Mouse (Mus musculus) testis, adult 2 months (tissue): ENCODE data around the gene Kcnk16. TPM values are rescaled to one million over a fixed set of nuclear protein-coding genes. Genes with fewer than 3 reads are reported as not detected.

Source experiments
- H3K27ac ChIP-seq: fragments of 200-500 bp; 2 replicates; pipeline ENCODE4 v1.5.1; 2012; ENCODE audit warnings: low read depth, low read length; ENCODE audit not compliant: control insufficient read depth, insufficient read depth
- H3K27me3 ChIP-seq: fragments of 200-500 bp; 2 replicates; pipeline ENCODE4 v1.6.1; 2012; ENCODE audit warnings: mild to moderate bottlenecking, low read length, moderate library complexity; ENCODE audit not compliant: control insufficient read depth, insufficient read depth
- H3K36me3 ChIP-seq: fragments of 200-500 bp; 2 replicates; pipeline ENCODE4 v1.6.1; 2012; ENCODE audit warnings: mild to moderate bottlenecking, low read length; ENCODE audit not compliant: control insufficient read depth, insufficient read depth
- H3K4me1 ChIP-seq: fragments of 200-500 bp; 2 replicates; pipeline ENCODE4 v1.6.1; 2012; ENCODE audit warnings: low read length; ENCODE audit not compliant: control insufficient read depth, insufficient read depth
- H3K4me3 ChIP-seq: fragments of 200-500 bp; 2 replicates; pipeline ENCODE4 v1.5.1; 2012; ENCODE audit warnings: low read depth, mild to moderate bottlenecking, low read length, moderate library complexity, mixed read lengths; ENCODE audit not compliant: control insufficient read depth
- CTCF ChIP-seq: fragments of 200-500 bp; IDR thresholded peaks from 2 replicates; pipeline ENCODE4 v1.5.1; 2012; ENCODE audit warnings: low read depth, mild to moderate bottlenecking, inconsistent platforms, low read length, moderate library complexity; ENCODE audit not compliant: control insufficient read depth, insufficient read depth, insufficient replicate concordance
- POLR2A ChIP-seq: fragments of 200-500 bp; IDR thresholded peaks from 2 replicates; pipeline ENCODE4 v1.6.1; 2012; ENCODE audit warnings: low read depth, mild to moderate bottlenecking, inconsistent platforms, low read length, moderate library complexity; ENCODE audit not compliant: control insufficient read depth
- polyA plus RNA-seq: library from polyadenylated mRNA; depleted of rRNA; stranded (reverse); fragments of >200 nt; gene quantifications from 2 replicates; pipeline ENCODE4 v1.2.3, GENCODE M21; 2012

The Kcnk16 gene
- polyA plus RNA-seq, 1 experiment, result not detected

DNA sequence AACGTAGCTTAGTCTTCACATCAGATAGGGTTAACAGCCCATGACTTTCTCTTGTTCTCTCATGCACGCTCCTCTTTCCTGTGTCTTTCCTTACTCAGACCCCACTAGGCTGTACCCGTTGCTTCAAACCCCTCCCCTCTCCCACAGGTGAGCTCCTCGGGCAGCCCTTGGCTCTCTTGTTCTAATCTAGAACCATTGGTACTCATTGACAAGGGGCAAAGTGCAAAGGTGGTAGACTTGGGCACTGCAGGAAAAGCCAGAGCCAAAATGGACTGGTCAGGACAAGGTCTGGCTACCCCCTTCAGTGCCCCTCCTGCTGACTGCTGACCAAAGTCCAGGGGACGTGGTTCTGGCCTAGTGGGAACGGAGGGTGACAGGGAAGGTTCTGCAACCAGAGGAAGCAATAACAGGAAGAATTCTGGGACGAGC is 38.9 kb downstream of the Kcnk16 start:
- Histone ChIP-seq H3K27ac (no peak overlapping the region), H3K4me1 (no peaks in the 10 kb centered on the region; the same call in 1 of the 2 replicates), H3K36me3 (no peaks in the 10 kb centered on the region), H3K4me3 (no peak overlapping the region), H3K27me3 (no peaks in the 10 kb centered on the region)
- TF ChIP-seq POLR2A (no peak), CTCF (no peak)

- Histone ChIP-seq H3K27me3 (no peaks in the 10 kb centered on the region), H3K4me3 (no peak overlapping the region), H3K27ac (no peak overlapping the region), H3K4me1 (no peaks in the 10 kb centered on the region; the same call in 1 of the 2 replicates), H3K36me3 (no peaks in the 10 kb centered on the region)
- no peak for TF ChIP-seq POLR2A
- no peak for TF ChIP-seq CTCF
Measured at GRCm38 (mm10) chr14:20229437-20229836, 39.6 kb downstream of the Kcnk16 start.

GRCm38 (mm10) chr14:20228336-20228735 is 40.7 kb downstream of the Kcnk16 start:
- TF ChIP-seq CTCF (no peak), POLR2A (no peak)
- H3K36me3 ChIP-seq, result no peaks in the 10 kb centered on the region
- H3K27me3 ChIP-seq, result no peaks in the 10 kb centered on the region
- no peaks in the 10 kb centered on the region; the same call in 1 of the 2 replicates for H3K4me1 ChIP-seq
- H3K4me3 ChIP-seq, result no peak overlapping the region
- H3K27ac ChIP-seq, result no peak overlapping the region

DNA sequence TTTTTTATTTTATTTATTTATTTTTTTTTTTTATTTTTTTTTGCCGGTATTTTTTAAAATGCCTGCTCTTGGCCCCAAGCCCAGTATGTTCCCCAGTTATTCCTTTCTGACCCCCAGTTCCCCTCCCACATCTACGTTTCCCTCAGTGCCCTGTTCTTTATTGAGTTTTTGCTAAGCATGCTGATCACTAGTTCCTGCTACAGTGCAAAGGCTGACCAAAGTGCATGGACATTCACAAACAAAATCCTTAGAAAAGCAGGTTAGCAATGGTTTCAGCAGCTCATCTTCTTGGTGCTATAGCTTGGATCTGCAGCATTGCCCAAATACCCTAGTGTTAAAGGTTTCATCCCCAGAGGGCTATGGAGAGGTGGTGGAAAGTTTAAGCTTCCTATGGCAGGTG is 42.0 kb downstream of the Kcnk16 start:
- Histone ChIP-seq H3K27me3 (no peaks in the 10 kb centered on the region), H3K4me1 (no peaks in the 10 kb centered on the region; the same call in 1 of the 2 replicates), H3K36me3 (no peaks in the 10 kb centered on the region), H3K4me3 (no peak overlapping the region), H3K27ac (no peak overlapping the region)
- TF ChIP-seq CTCF, result no peak
- no peak for TF ChIP-seq POLR2A

- H3K36me3 ChIP-seq, result no peaks in the 10 kb centered on the region
- no peak overlapping the region for H3K4me3 ChIP-seq
- no peaks in the 10 kb centered on the region; the same call in 1 of the 2 replicates for H3K4me1 ChIP-seq
- no peak overlapping the region for H3K27ac ChIP-seq
- no peaks in the 10 kb centered on the region for H3K27me3 ChIP-seq
- TF ChIP-seq CTCF (no peak), POLR2A (no peak)
Measured at GRCm38 (mm10) chr14:20226488-20226887, 42.5 kb downstream of the Kcnk16 start.

DNA sequence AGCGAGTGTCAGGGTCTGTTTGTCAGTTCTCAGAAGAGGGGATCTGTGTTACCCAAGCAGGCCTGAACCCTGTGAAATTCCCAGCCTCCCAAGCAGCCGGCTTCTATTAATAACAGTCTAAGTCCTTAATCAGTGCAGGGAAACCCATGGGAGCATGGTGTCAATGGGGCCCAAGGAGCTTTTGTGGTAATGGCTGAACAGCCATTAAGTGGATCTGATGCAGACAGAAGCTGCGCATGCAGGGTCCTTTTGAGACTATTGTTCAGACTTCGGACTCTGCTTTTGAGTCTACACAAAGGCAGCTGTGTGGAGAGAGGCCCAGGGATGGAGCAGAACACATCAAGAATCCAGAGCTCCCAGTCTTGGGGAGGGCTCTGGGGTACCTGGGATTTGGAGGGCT is 43.5 kb downstream of the Kcnk16 start:
- H3K27ac ChIP-seq, result no peak overlapping the region
- no peak overlapping the region for H3K4me3 ChIP-seq

GRCm38 (mm10) chr14:20224576-20225218 is 44.3 kb downstream of the Kcnk16 start:
- Histone ChIP-seq H3K27me3 (no peaks in the 10 kb centered on the region), H3K27ac (no peak overlapping the region), H3K36me3 (no peaks in the 10 kb centered on the region), H3K4me1 (no peaks in the 10 kb centered on the region; the same call in 1 of the 2 replicates), H3K4me3 (no peak overlapping the region)
- TF ChIP-seq CTCF (no peak), POLR2A (no peak)

More for the DNA sequence above, 43.5 kb downstream of the Kcnk16 start:
- Histone ChIP-seq H3K4me1 (no peaks in the 10 kb centered on the region; the same call in 1 of the 2 replicates), H3K36me3 (no peaks in the 10 kb centered on the region), H3K27me3 (no peaks in the 10 kb centered on the region)
- TF ChIP-seq CTCF, result no peak
- TF ChIP-seq POLR2A, result no peak
